Mouse (Mus musculus): Measurements from ENCODE around the gene C8a. TPM values are rescaled to one million over a fixed set of nuclear protein-coding genes. Genes with fewer than 3 reads are reported as not detected.

The C8a gene
- polyA plus RNA-seq, 1 experiment from 2014 or later, result 0.73 TPM

GRCm38 (mm10) chr4:104888499-104889262 is 12.5 kb upstream of the C8a start:
- Histone ChIP-seq H3K4me1 (0 out of 2 replicates have a peak, but pooled peaks cover 3% of the 10 kb centered on the region), H3K9ac (no peak overlapping the region), H3K4me2 (no peak overlapping the region), H3K27ac (no peak overlapping the region), H3K4me3 (replicated peaks) (no peak overlapping the region), H3K9me3 (no peaks in the 10 kb centered on the region), H3K27me3 (replicated peaks) (no peaks in the 10 kb centered on the region), H3K36me3 (no peaks in the 10 kb centered on the region)
- WGBS, result 78% methylated on average over 9 of the region's 9 CpGs
- no peak for ATAC-seq (ENCODE audit: insufficient read depth, low FRiP score, low read depth)

DNA sequence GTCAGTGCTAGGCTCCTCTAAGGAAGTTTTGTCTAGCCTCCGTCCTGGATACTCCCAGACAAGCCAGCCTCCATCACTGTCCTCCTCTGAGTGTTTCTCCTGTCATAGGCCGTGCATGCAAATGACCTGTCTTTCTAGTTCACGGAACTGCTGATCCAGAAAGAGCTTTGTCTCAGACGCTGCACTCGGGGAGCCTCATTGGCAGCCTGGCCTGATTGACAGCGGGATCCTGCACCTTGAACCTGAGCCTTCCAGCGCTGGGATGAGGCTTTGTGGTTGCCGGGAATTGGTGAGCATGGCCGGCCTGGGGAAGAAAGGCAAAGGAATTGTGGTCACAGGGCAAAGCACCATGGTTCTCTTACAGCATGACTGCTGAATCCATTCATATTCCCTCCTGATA is 11.3 kb upstream of the C8a start:
- ATAC-seq (ENCODE audit: insufficient read depth, low FRiP score, low read depth), result no peak
- Histone ChIP-seq H3K9me3 (no peaks in the 10 kb centered on the region), H3K4me1 (0 out of 2 replicates have a peak, but pooled peaks cover 3% of the 10 kb centered on the region), H3K27ac (no peak overlapping the region), H3K4me2 (no peak overlapping the region), H3K4me3 (replicated peaks) (no peak overlapping the region), H3K36me3 (no peaks in the 10 kb centered on the region), H3K27me3 (replicated peaks) (no peaks in the 10 kb centered on the region), H3K9ac (no peak overlapping the region)
- 73% methylated on average over 9 of the region's 9 CpGs for WGBS

- H3K4me2 ChIP-seq, result no peak overlapping the region
- WGBS, result 62% methylated on average over 4 of the region's 4 CpGs
- no peaks in the 10 kb centered on the region for H3K36me3 ChIP-seq
- H3K9me3 ChIP-seq, result no peaks in the 10 kb centered on the region
- no peaks in the 10 kb centered on the region for H3K27me3 ChIP-seq (replicated peaks)
- no peak overlapping the region for H3K9ac ChIP-seq
- H3K4me3 ChIP-seq (replicated peaks), result no peak overlapping the region
- no peak for ATAC-seq (ENCODE audit: insufficient read depth, low FRiP score, low read depth)
- H3K4me1 ChIP-seq, result no peaks in the 10 kb centered on the region
- no peak overlapping the region for H3K27ac ChIP-seq
These were observed 366 bp downstream of the C8a start for GRCm38 (mm10) chr4:104875832-104876231.

DNA sequence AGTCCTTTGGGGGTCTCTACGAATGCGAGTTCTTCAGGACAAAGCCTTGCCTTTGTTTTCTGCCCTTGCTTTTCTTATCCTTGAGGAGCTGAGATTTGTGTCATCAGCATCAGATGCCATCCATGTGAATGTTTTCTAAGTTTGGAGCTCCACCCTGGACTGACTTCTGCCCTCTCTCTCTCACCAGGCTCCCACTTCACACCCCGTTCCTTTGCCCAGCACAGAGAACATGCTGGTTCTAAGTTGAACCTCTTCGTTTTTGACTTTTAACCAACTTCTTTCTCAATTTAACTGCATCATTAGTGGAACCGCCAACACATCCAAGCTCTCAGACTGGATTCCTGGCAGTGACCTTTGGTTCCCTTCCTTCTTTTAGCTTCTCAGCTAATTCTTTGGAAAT is 6.0 kb downstream of the C8a start:
- H3K4me3 ChIP-seq (replicated peaks), result no peak overlapping the region
- no peak overlapping the region for H3K9ac ChIP-seq
- no peaks in the 10 kb centered on the region for H3K36me3 ChIP-seq
- ATAC-seq (ENCODE audit: insufficient read depth, low FRiP score, low read depth), result no peak
- H3K27ac ChIP-seq, result no peak overlapping the region
- H3K4me1 ChIP-seq, result no peaks in the 10 kb centered on the region
- no peak overlapping the region for H3K4me2 ChIP-seq
- no peaks in the 10 kb centered on the region for H3K9me3 ChIP-seq
- no peaks in the 10 kb centered on the region for H3K27me3 ChIP-seq (replicated peaks)
- 88% methylated on average over 5 of the region's 5 CpGs for WGBS

DNA sequence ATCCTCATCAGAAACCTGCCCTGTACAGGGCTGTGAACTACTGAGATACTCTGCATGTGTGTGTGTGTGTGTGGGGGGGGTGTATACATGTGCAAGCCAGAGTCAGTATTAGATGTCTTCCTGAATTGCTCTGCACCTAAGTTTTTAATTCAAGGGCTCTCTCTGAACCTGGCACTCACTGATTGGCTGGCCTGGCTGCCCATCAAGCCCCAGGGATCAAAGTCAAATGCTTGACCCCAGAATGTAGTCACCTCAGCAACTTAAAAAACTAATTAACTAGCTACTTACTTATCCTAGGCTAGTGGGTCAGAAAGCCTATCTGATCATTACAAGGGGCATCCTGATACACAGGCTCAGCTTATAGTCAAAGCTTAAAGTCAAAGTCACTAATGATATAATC is 6.6 kb downstream of the C8a start:
- Histone ChIP-seq H3K27ac (no peak overlapping the region), H3K9ac (no peak overlapping the region), H3K4me2 (no peak overlapping the region), H3K27me3 (replicated peaks) (no peaks in the 10 kb centered on the region), H3K4me3 (replicated peaks) (no peak overlapping the region), H3K36me3 (no peaks in the 10 kb centered on the region), H3K4me1 (no peaks in the 10 kb centered on the region), H3K9me3 (no peaks in the 10 kb centered on the region)
- no peak for ATAC-seq (ENCODE audit: insufficient read depth, low FRiP score, low read depth)

DNA sequence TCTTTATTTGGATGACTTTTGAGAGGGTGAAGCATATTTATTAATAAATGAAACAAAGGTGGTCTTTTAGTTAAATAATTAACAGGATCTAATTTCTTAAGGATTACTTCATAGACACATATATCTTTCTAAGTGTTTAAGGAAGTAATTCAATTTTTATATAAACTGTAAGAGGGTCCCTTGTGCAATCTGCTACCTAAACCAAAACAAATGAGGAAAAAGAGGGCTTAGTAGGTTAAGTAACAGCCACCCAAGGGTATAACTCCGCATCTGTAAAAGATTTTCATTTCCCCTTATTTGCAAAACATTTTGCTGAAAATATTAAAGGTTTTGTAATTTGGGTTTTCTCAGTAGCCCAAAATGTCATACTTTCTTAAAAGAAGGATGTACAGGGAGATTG is 11.8 kb downstream of the C8a start:
- Histone ChIP-seq H3K4me3 (replicated peaks) (no peak overlapping the region), H3K36me3 (no peaks in the 10 kb centered on the region), H3K27me3 (replicated peaks) (no peaks in the 10 kb centered on the region), H3K27ac (no peak overlapping the region), H3K9ac (no peak overlapping the region), H3K4me1 (no peaks in the 10 kb centered on the region), H3K9me3 (no peaks in the 10 kb centered on the region), H3K4me2 (no peak overlapping the region)
- 69% methylated on average over 1 of the region's 1 CpGs for WGBS
- no peak for ATAC-seq (ENCODE audit: insufficient read depth, low FRiP score, low read depth)

- H3K36me3 ChIP-seq, result no peaks in the 10 kb centered on the region
- no peak overlapping the region for H3K9ac ChIP-seq
- H3K27me3 ChIP-seq (replicated peaks), result no peaks in the 10 kb centered on the region
- H3K4me3 ChIP-seq (replicated peaks), result no peak overlapping the region
- ATAC-seq (ENCODE audit: insufficient read depth, low FRiP score, low read depth), result no peak
- H3K27ac ChIP-seq, result no peak overlapping the region
- WGBS, result 81% methylated on average over 8 of the region's 8 CpGs
- H3K4me2 ChIP-seq, result no peak overlapping the region
- H3K4me1 ChIP-seq, result no peaks in the 10 kb centered on the region
- H3K9me3 ChIP-seq, result no peaks in the 10 kb centered on the region
These were observed 15.0 kb downstream of the C8a start for GRCm38 (mm10) chr4:104861241-104861640.

DNA sequence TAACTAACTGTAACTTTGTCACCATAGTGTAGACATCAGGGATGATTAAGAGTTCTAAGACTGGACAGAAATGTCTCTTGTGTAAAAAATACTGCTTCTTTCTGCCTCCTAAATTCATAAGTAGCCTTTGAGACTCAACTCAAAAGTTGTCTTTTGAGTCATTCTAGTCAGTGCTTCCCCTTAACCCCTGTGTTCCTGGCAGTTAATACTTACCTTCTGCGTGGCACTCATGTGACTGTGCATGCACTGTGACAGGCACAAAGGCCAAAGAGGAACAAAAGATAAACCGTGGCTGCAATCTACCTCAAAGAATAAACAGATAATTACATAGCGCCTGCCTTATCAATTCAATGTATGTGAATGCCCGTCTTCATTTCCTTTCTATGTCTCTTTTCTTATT is 18.4 kb downstream of the C8a start:
- Histone ChIP-seq H3K4me2 (no peak overlapping the region), H3K4me3 (replicated peaks) (no peak overlapping the region), H3K4me1 (no peaks in the 10 kb centered on the region), H3K27ac (no peak overlapping the region), H3K36me3 (no peaks in the 10 kb centered on the region), H3K9ac (no peak overlapping the region), H3K9me3 (no peaks in the 10 kb centered on the region), H3K27me3 (replicated peaks) (no peaks in the 10 kb centered on the region)
- WGBS, result 61% methylated on average over 4 of the region's 4 CpGs
- no peak for ATAC-seq (ENCODE audit: insufficient read depth, low FRiP score, low read depth)

GRCm38 (mm10) chr4:104857029-104857428 is 19.2 kb downstream of the C8a start, which contains the start of gene Gm17662:
Gene Gm17662 (plus strand): TSS chr4:104857329.
- ATAC-seq (ENCODE audit: insufficient read depth, low FRiP score, low read depth), result no peak
- Histone ChIP-seq H3K4me1 (no peaks in the 10 kb centered on the region), H3K9ac (no peak within 1 kb of the TSS), H3K27ac (no peak within 1 kb of the TSS), H3K9me3 (no peaks in the 10 kb centered on the region), H3K4me2 (no peak within 1 kb of the TSS), H3K4me3 (replicated peaks) (no peak within 1 kb of the TSS), H3K36me3 (no peaks in the 10 kb centered on the region), H3K27me3 (replicated peaks) (no peaks in the 10 kb centered on the region)
- WGBS, result 61% methylated on average over 1 of the region's 1 CpGs

- H3K27me3 ChIP-seq (replicated peaks), result no peaks in the 10 kb centered on the region
- no peaks in the 10 kb centered on the region for H3K9me3 ChIP-seq
- no peaks in the 10 kb centered on the region for H3K4me1 ChIP-seq
- no peak overlapping the region for H3K27ac ChIP-seq
- ATAC-seq (ENCODE audit: insufficient read depth, low FRiP score, low read depth), result no peak
- no peak overlapping the region for H3K4me3 ChIP-seq (replicated peaks)
- H3K36me3 ChIP-seq, result no peaks in the 10 kb centered on the region
- H3K4me2 ChIP-seq, result no peak overlapping the region
- H3K9ac ChIP-seq, result no peak overlapping the region
- WGBS, result 90% methylated on average over 2 of the region's 2 CpGs
These were observed 21.0 kb downstream of the C8a start for GRCm38 (mm10) chr4:104855216-104855615.

DNA sequence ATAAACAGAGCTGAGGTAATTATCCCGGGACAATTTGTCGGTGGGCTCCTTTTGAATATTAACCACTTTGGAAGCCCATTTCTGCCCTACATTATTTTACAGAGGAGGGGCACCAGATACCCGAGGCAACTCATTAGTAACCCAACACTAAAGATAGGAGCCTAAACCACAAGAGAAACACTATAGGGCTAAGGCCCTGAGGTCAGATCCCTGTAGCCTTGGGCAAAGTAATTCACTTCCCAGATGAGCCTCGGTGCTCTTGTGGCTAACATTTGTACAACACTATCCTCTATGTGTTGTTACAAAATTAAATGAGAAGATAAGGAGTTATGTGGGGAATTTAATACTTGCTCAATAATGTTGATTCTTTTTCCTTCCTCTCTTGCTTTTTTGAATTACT is 32.7 kb downstream of the C8a start:
- ATAC-seq (ENCODE audit: insufficient read depth, low FRiP score, low read depth), result no peak
- no peaks in the 10 kb centered on the region for H3K27me3 ChIP-seq (replicated peaks)
- H3K36me3 ChIP-seq, result no peaks in the 10 kb centered on the region
- no peak overlapping the region for H3K4me2 ChIP-seq
- no peaks in the 10 kb centered on the region for H3K4me1 ChIP-seq
- H3K4me3 ChIP-seq (replicated peaks), result no peak overlapping the region
- 54% methylated on average over 4 of the region's 4 CpGs for WGBS
- H3K9ac ChIP-seq, result no peak overlapping the region
- H3K9me3 ChIP-seq, result no peaks in the 10 kb centered on the region
- H3K27ac ChIP-seq, result no peak overlapping the region

DNA sequence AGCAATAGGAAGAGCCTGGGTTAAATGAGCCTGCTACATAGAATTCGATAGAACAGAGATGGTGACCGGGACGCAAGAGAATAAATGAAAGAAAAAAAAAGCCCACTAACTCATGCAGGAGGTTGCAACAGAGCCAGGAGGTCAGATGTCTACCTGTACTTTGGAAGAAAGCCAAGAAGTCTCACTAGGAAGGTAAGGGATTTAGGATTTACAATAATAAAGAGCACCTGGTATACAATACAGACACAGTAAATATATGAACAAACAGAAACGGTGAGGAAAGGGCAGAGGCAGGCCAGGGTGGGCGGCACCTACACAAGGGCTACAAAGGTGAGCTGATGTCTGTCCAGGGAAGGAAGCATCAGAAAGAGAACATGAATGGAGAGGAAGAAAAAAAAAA is 34.0 kb downstream of the C8a start:
- Histone ChIP-seq H3K27me3 (replicated peaks) (no peaks in the 10 kb centered on the region), H3K36me3 (no peaks in the 10 kb centered on the region), H3K9ac (no peak overlapping the region), H3K4me1 (no peaks in the 10 kb centered on the region), H3K9me3 (no peaks in the 10 kb centered on the region), H3K4me3 (replicated peaks) (no peak overlapping the region), H3K27ac (no peak overlapping the region), H3K4me2 (no peak overlapping the region)
- ATAC-seq (ENCODE audit: insufficient read depth, low FRiP score, low read depth), result no peak
- 79% methylated on average over 5 of the region's 5 CpGs for WGBS

- no peak overlapping the region for H3K9ac ChIP-seq
- H3K9me3 ChIP-seq, result no peaks in the 10 kb centered on the region
- no peak overlapping the region for H3K4me2 ChIP-seq
- no peaks in the 10 kb centered on the region for H3K36me3 ChIP-seq
- 75% methylated on average over 2 of the region's 2 CpGs for WGBS
- H3K4me1 ChIP-seq, result no peaks in the 10 kb centered on the region
- H3K27ac ChIP-seq, result no peak overlapping the region
- no peak overlapping the region for H3K4me3 ChIP-seq (replicated peaks)
- no peaks in the 10 kb centered on the region for H3K27me3 ChIP-seq (replicated peaks)
- no peak for ATAC-seq (ENCODE audit: insufficient read depth, low FRiP score, low read depth)
These were observed 37.9 kb downstream of the C8a start for GRCm38 (mm10) chr4:104838342-104838741.

Measured in stomach, embryonic 15.5 days (tissue).